Mouse (Mus musculus) ES-Bruce4 (cell line): ENCODE measurements at regions not wholly inside any gene's neighbourhood (a gene's known extent, or its start where the extent isn't known, plus 50 kb on each side); places are given as distances from the start of the nearest gene placed in this dataset.

ENCODE experiments used
- H3K27ac ChIP-seq: 2 replicates; pipeline ENCODE4 v1.5.1; 2012; ENCODE audit warnings: low read length, inconsistent platforms; ENCODE audit not compliant: insufficient read depth
- H3K27me3 ChIP-seq: 2 replicates; pipeline ENCODE4 v1.6.1; 2012; ENCODE audit warnings: mild to moderate bottlenecking, low read length, inconsistent platforms; ENCODE audit not compliant: control insufficient read depth, poor library complexity, insufficient read depth, severe bottlenecking
- H3K36me3 ChIP-seq: 2 replicates; pipeline ENCODE4 v1.6.1; 2012; ENCODE audit warnings: inconsistent platforms, mild to moderate bottlenecking, low read length, moderate library complexity; ENCODE audit not compliant: control insufficient read depth, poor library complexity, insufficient read depth, severe bottlenecking
- H3K4me1 ChIP-seq: one replicate; pipeline ENCODE4 v1.8.1; 2011; ENCODE audit warnings: low read length; ENCODE audit not compliant: control insufficient read depth, insufficient read depth
- H3K4me3 ChIP-seq: 2 replicates; pipeline ENCODE4 v1.5.1; 2011; ENCODE audit warnings: low read depth, mild to moderate bottlenecking, low read length
- H3K9ac ChIP-seq: 2 replicates; pipeline ENCODE4 v1.6.1; 2012; ENCODE audit warnings: low read depth, mild to moderate bottlenecking, inconsistent platforms; ENCODE audit not compliant: poor library complexity, severe bottlenecking
- H3K9me3 ChIP-seq: replicated peaks from 2 replicates; pipeline ENCODE4 v1.6.1; 2012; ENCODE audit warnings: mild to moderate bottlenecking, low read length, inconsistent platforms; ENCODE audit not compliant: control insufficient read depth, poor library complexity, insufficient read depth, severe bottlenecking
- CTCF ChIP-seq: IDR thresholded peaks from one replicate; pipeline ENCODE4 v1.8.1; 2011; ENCODE audit warnings: low read depth, low read length
- EP300 ChIP-seq: IDR thresholded peaks from 2 replicates; pipeline ENCODE4 v1.6.1; 2011; ENCODE audit warnings: low read depth, low read length; ENCODE audit not compliant: insufficient read depth
- POLR2A ChIP-seq: IDR thresholded peaks from one replicate; pipeline ENCODE4 v1.8.1; 2011; ENCODE audit warnings: low read length; ENCODE audit not compliant: insufficient read depth

GRCm38 (mm10) chr1:177615609-177616008 lies 114.0 kb upstream of the 1700016C15Rik start:
- Histone ChIP-seq H3K27ac (no peak overlapping the region), H3K9ac (no peak overlapping the region), H3K9me3 (no peaks in the 10 kb centered on the region), H3K4me3 (no peak overlapping the region), H3K27me3 (no peaks in the 10 kb centered on the region), H3K36me3 (no peaks in the 10 kb centered on the region), H3K4me1 (no peaks in the 10 kb centered on the region)
- TF ChIP-seq EP300, result no peak
- TF ChIP-seq CTCF, result no peak
- TF ChIP-seq POLR2A, result no peak

GRCm38 (mm10) chr1:177616335-177617239 lies 113.0 kb upstream of the 1700016C15Rik start:
- Histone ChIP-seq H3K4me1 (no peaks in the 10 kb centered on the region), H3K27ac (no peak overlapping the region), H3K27me3 (no peaks in the 10 kb centered on the region), H3K4me3 (no peak overlapping the region), H3K9ac (no peak overlapping the region), H3K36me3 (no peaks in the 10 kb centered on the region), H3K9me3 (no peaks in the 10 kb centered on the region)
- no peak for TF ChIP-seq POLR2A
- TF ChIP-seq CTCF, result no peak
- no peak for TF ChIP-seq EP300

- H3K27me3 ChIP-seq, result no peaks in the 10 kb centered on the region
- no peaks in the 10 kb centered on the region for H3K9me3 ChIP-seq
- TF ChIP-seq CTCF (peak; percentile 63), EP300 (no peak)
- H3K36me3 ChIP-seq, result no peaks in the 10 kb centered on the region
- peaks cover 3% of the 10 kb centered on the region for H3K4me1 ChIP-seq
- no peak overlapping the region for H3K4me3 ChIP-seq
- no peak overlapping the region for H3K27ac ChIP-seq
- no peak overlapping the region for H3K9ac ChIP-seq
Measured at GRCm38 (mm10) chr1:177620501-177621099, 109.0 kb upstream of the 1700016C15Rik start.

GRCm38 (mm10) chr1:177621854-177622590 lies 107.6 kb upstream of the 1700016C15Rik start:
- no peak for TF ChIP-seq POLR2A
- no peak for TF ChIP-seq CTCF
- TF ChIP-seq EP300, result no peak
- no peaks in the 10 kb centered on the region for H3K36me3 ChIP-seq
- H3K9me3 ChIP-seq, result no peaks in the 10 kb centered on the region
- no peak overlapping the region for H3K9ac ChIP-seq
- H3K27me3 ChIP-seq, result no peaks in the 10 kb centered on the region
- no peak overlapping the region for H3K4me3 ChIP-seq
- peaks cover 3% of the 10 kb centered on the region for H3K4me1 ChIP-seq
- no peak overlapping the region for H3K27ac ChIP-seq

- H3K4me3 ChIP-seq, result no peak overlapping the region
- peaks cover 3% of the 10 kb centered on the region for H3K4me1 ChIP-seq
- no peaks in the 10 kb centered on the region for H3K27me3 ChIP-seq
- no peaks in the 10 kb centered on the region for H3K9me3 ChIP-seq
- H3K9ac ChIP-seq, result no peak overlapping the region
- no peaks in the 10 kb centered on the region for H3K36me3 ChIP-seq
- H3K27ac ChIP-seq, result no peak overlapping the region
- TF ChIP-seq EP300, result 0 out of 2 replicates have a peak, but pooled peaks have one; percentile 6
- no peak for TF ChIP-seq POLR2A
Measured at GRCm38 (mm10) chr1:177623304-177623726, 106.3 kb upstream of the 1700016C15Rik start.
